Mouse (Mus musculus): ENCODE data around the gene Caskin2. TPM values are rescaled to one million over a fixed set of nuclear protein-coding genes. Genes with fewer than 3 reads are reported as not detected.
"Not testable (repeated sequence)": the region's sequence is repeated elsewhere in the genome, so short reads cannot be mapped to it uniquely, and the experiment has no call there.

Gene Caskin2
- polyA plus RNA-seq, 1 experiment from 2014 or later = 3.5 TPM

GRCm38 (mm10) chr11:115765607-115766141 is 47.8 kb downstream of the Caskin2 start:
- DNase-seq (ENCODE audit: low spot score) = no peak

DNA sequence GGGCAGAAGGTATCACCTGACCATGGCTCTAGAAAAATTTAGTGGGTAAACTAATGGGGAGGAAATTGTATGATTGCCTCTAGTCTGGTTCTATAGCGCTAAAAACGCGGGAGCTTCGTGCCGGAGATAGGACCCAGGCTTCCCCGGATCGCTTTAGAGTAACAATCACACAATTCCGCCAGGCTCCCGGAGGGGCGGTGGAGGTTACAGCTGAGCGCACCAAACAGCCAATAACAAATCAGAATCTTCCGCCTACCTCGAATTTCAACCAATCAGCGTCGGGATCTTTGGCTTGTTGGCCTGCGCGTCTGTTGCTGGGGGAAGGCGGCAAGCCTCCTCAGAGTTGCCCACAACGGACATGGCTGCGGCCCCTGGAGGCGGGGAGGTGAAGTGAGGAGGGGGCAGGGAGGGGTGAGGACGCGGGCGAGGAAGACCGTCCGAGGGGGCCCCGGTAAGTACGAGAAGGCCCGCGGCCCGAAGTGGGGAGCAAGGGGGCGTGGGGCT is 48.3 kb downstream of the Caskin2 start, which contains the start of gene Tmem94:
Gene Tmem94, plus strand, starts transcription at position 331 of the 504 bp plus-strand sequence.
- peak; percentile 99 for DNase-seq (ENCODE audit: low spot score)

GRCm38 (mm10) chr11:115764698-115765097 is 48.7 kb downstream of the Caskin2 start:
- no peak for DNase-seq (ENCODE audit: low spot score)

DNA sequence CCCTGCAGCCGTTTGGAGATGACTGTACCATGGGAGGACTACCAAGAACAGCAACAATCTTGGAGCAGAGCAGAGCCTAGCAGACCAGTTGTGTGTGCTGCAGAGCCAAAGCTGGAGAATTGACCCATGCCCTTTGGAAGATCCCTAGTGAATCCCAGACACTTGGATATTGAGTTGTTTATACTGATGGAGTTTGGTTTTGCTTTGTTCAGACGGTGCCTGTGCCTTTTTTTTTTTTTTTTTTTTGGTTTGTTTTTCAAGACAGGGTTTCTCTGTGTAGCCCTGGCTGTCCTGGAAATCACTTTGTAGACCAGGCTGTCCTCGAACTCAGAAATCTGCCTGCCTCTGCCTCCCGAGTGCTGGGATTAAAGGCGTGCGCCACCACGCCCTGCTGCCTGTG is 51.3 kb downstream of the Caskin2 start:
- not testable (repeated sequence) for DNase-seq (ENCODE audit: low spot score)

- DNase-seq (ENCODE audit: low spot score) = no peak
These were observed 60.0 kb downstream of the Caskin2 start for GRCm38 (mm10) chr11:115753485-115753884.

DNA sequence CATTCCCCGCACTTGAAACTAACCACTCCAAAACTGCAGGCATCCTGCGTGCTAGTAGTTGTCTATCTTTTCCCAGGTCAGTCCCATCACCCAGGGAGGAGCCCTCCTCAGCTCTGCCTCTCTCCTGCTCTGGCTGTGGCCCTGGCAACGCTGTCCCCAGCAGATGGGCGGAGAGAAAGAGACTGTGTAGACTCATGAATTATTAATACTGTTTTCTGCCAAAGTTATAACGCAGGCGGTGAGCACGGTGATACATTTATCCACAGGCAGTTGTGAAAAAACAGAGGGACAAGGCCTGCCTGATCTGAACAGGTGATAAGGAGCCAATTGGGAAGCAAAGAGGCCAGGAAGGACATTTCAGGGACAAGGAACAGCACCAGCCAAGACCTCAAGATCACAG is 60.8 kb downstream of the Caskin2 start:
- no peak for DNase-seq (ENCODE audit: low spot score)

- DNase-seq (ENCODE audit: low spot score) = peak; percentile 47
These were observed 61.7 kb downstream of the Caskin2 start for GRCm38 (mm10) chr11:115751725-115752124.

GRCm38 (mm10) chr11:115749834-115750233 is 63.6 kb downstream of the Caskin2 start:
- DNase-seq (ENCODE audit: low spot score) = no peak

Small RNA genes within 50 kb of the gene (microRNA-seq; reads per million reads assigned to microRNA genes)
- not detected for gene Mir5621 (ENCODE audit: borderline number of aligned reads)

Other genes with a start within 250 kb of the Caskin2 start
- gene Nup85, start 249.2 kb downstream of the Caskin2 start, polyA plus RNA-seq (2015; fragmentation: Nextera tagmentation; extraction: Ambion mirVana) = 148 and 163 TPM in 2 replicates
- 81.2 and 85.3 TPM in 2 replicates for gene Mrps7, start 209.7 kb downstream of the Caskin2 start, polyA plus RNA-seq (2015; fragmentation: Nextera tagmentation; extraction: Ambion mirVana)
- gene Gga3, start 209.6 kb downstream of the Caskin2 start, polyA plus RNA-seq (2015; fragmentation: Nextera tagmentation; extraction: Ambion mirVana) = 20.1 and 20.9 TPM in 2 replicates
- 120 and 121 TPM in 2 replicates for gene Mif4gd, start 200.7 kb downstream of the Caskin2 start, polyA plus RNA-seq (2015; fragmentation: Nextera tagmentation; extraction: Ambion mirVana)
- gene Slc25a19, start 185.3 kb downstream of the Caskin2 start, polyA plus RNA-seq (2015; fragmentation: Nextera tagmentation; extraction: Ambion mirVana) = 35.5 and 39.5 TPM in 2 replicates
- gene Grb2, start 105.0 kb downstream of the Caskin2 start, polyA plus RNA-seq (2015; fragmentation: Nextera tagmentation; extraction: Ambion mirVana) = 143 and 144 TPM in 2 replicates
- 8.3 and 9.5 TPM in 2 replicates for gene Tmem94, start 48.2 kb downstream of the Caskin2 start, polyA plus RNA-seq (2015; fragmentation: Nextera tagmentation; extraction: Ambion mirVana)
- gene Tsen54, start 1.1 kb upstream of the Caskin2 start, polyA plus RNA-seq (2015; fragmentation: Nextera tagmentation; extraction: Ambion mirVana) = 23.4 and 23.5 TPM in 2 replicates
- 15.6 and 15.7 TPM in 2 replicates for gene Llgl2, start 10.4 kb upstream of the Caskin2 start, polyA plus RNA-seq (2015; fragmentation: Nextera tagmentation; extraction: Ambion mirVana)
- 1.4 and 1.5 TPM in 2 replicates for gene Myo15b, start 44.8 kb upstream of the Caskin2 start, polyA plus RNA-seq (2015; fragmentation: Nextera tagmentation; extraction: Ambion mirVana)
- 35.4 and 39.8 TPM in 2 replicates for gene Smim5, start 86.3 kb upstream of the Caskin2 start, polyA plus RNA-seq (2015; fragmentation: Nextera tagmentation; extraction: Ambion mirVana)
- 3.8 and 4.8 TPM in 2 replicates for gene Smim6, start 98.4 kb upstream of the Caskin2 start, polyA plus RNA-seq (2015; fragmentation: Nextera tagmentation; extraction: Ambion mirVana)
- gene Sap30bp, start 119.6 kb upstream of the Caskin2 start, polyA plus RNA-seq (2015; fragmentation: Nextera tagmentation; extraction: Ambion mirVana) = 47.2 and 48.8 TPM in 2 replicates
- 16.8 and 18.9 TPM in 2 replicates for gene Recql5, start 119.8 kb upstream of the Caskin2 start, polyA plus RNA-seq (2015; fragmentation: Nextera tagmentation; extraction: Ambion mirVana)
- gene Itgb4, start 161.1 kb upstream of the Caskin2 start, polyA plus RNA-seq (2015; fragmentation: Nextera tagmentation; extraction: Ambion mirVana) = 7.8 TPM in 2 replicates
- 182 and 188 TPM in 2 replicates for gene Galk1, start 199.1 kb upstream of the Caskin2 start, polyA plus RNA-seq (2015; fragmentation: Nextera tagmentation; extraction: Ambion mirVana)
- 2,823 and 2,911 TPM in 2 replicates for gene H3f3b, start 214.3 kb upstream of the Caskin2 start, polyA plus RNA-seq (2015; fragmentation: Nextera tagmentation; extraction: Ambion mirVana)
- gene Unk, start 216.7 kb upstream of the Caskin2 start, polyA plus RNA-seq (2015; fragmentation: Nextera tagmentation; extraction: Ambion mirVana) = 20.5 and 22.9 TPM in 2 replicates